Mouse (Mus musculus) erythroblast, embryonic 14.5 days (primary cell): Measurements from ENCODE around the gene Zfp11.

Experiments
- GATA1 ChIP-seq: IDR thresholded peaks from 2 replicates; pipeline ENCODE4 v1.6.1; 2012; ENCODE audit warnings: low read length, inconsistent platforms, mixed read lengths
- TAL1 ChIP-seq: IDR thresholded peaks from 3 replicates; pipeline ENCODE4 v1.6.1; 2012; ENCODE audit warnings: low read length, inconsistent platforms, mixed read lengths

DNA sequence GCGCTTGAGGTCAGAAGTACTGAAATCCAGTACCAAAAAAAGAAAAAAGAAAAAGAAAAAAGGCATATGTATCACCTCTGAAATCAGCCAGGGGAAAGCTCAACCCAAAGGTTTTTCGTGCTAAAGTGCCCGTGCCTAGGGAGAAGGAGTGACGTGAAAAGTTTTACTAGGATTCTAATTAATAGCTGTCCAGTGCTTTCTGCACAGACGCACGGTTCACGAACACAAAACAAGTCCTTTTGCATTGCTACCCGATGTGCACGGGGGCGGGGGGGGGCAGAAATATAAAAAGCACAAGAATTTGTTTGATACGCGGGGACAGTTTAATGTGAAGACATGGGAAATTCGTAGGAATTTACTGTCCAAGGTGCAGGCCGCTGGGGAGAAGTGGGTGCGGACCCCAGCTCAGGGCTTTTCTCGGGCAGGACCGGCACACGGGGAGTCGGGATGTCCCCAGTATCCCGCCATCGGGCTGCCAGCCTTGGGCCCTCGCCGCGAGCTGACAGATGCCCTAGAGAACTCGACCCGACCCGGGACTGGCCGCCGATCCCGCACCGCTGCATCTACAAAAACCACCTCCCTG, 355 bp downstream of the Zfp11 start:
- TF ChIP-seq GATA1: no peak
- TF ChIP-seq TAL1: no peak
